Mouse (Mus musculus): Measurements from ENCODE around the gene Nfkbia. TPM values are rescaled to one million over a fixed set of nuclear protein-coding genes. Genes with fewer than 3 reads are reported as not detected.
A peak's percentile ranks its signal among the peaks of the same experiment; 100 is the strongest.

Nfkbia gene
- polyA plus RNA-seq, 1 experiment = 674 TPM

DNA sequence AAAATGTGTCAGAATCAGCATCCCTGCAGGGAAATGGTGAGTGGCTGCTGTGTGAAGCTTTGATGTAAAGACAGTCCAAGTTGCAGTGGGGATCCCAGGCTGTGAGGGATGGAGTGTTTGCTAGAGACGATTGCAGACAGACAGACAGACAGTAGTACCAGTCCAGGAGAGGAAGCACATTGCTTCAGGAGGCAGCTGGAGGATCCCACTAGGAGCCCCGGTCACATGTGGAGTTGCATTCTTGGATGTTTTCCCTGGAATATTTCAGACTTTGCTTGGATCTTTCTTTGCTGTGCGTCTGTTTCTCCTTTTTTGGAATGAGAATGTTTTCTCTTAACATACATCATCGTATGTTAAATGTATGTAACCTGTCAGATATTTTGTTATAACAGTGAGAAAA, 38.5 kb downstream of the Nfkbia start:
- no peak overlapping the region for H3K27ac ChIP-seq (ENCODE audit: control insufficient read depth, insufficient read depth, low read length)
- H3K4me1 ChIP-seq (replicated peaks; ENCODE audit: control insufficient read depth, insufficient read depth, low read length) = peaks cover 21% of the 10 kb centered on the region
- no peak for DNase-seq
- no peaks in the 10 kb centered on the region for H3K27me3 ChIP-seq (ENCODE audit: control insufficient read depth, insufficient read depth, low read length)
- WGBS = 94% methylated on average over 4 of the region's 4 CpGs
- TF ChIP-seq POLR2A (IDR thresholded peaks at IDR 0.05; ENCODE audit: control insufficient read depth, extremely low read depth, insufficient read depth, low read length, poor library complexity) (no peak), CTCF (IDR thresholded peaks at IDR 0.05; ENCODE audit: borderline replicate concordance, control insufficient read depth, extremely low read depth, insufficient read depth, low read length, poor library complexity) (no peak)
- H3K4me3 ChIP-seq (ENCODE audit: control insufficient read depth, insufficient read depth, low read length) = no peak overlapping the region
- H3K36me3 ChIP-seq (ENCODE audit: control insufficient read depth, insufficient read depth, low read length) = no peaks in the 10 kb centered on the region

DNA sequence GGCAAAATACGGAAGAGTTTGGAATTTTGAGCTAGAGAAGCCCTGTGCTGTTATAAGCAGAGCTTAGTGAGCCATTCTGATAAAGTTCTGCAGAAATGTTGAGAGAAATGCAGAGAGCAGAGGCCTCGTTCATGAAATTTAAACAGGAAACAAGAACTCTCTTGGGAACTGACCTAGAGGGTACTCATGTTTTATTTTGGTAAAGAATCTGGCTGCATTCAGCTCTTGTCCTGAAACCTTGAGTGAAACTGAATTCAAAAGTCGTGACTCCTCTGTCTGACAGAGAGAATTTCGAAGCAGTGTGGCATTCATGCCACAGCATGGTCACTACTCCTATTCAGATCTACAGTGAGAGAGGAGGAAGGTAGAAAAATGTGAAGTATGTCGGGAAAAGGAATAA, 39.6 kb downstream of the Nfkbia start:
- no peak for TF ChIP-seq CTCF (IDR thresholded peaks at IDR 0.05; ENCODE audit: borderline replicate concordance, control insufficient read depth, extremely low read depth, insufficient read depth, low read length, poor library complexity)
- TF ChIP-seq POLR2A (IDR thresholded peaks at IDR 0.05; ENCODE audit: control insufficient read depth, extremely low read depth, insufficient read depth, low read length, poor library complexity) = no peak
- no peak overlapping the region for H3K27ac ChIP-seq (ENCODE audit: control insufficient read depth, insufficient read depth, low read length)
- 89% methylated on average over 5 of the region's 5 CpGs for WGBS
- DNase-seq = no peak
- no peaks in the 10 kb centered on the region for H3K36me3 ChIP-seq (ENCODE audit: control insufficient read depth, insufficient read depth, low read length)
- no peaks in the 10 kb centered on the region for H3K27me3 ChIP-seq (ENCODE audit: control insufficient read depth, insufficient read depth, low read length)
- H3K4me3 ChIP-seq (ENCODE audit: control insufficient read depth, insufficient read depth, low read length) = no peak overlapping the region
- H3K4me1 ChIP-seq (replicated peaks; ENCODE audit: control insufficient read depth, insufficient read depth, low read length) = peaks cover 16% of the 10 kb centered on the region

DNA sequence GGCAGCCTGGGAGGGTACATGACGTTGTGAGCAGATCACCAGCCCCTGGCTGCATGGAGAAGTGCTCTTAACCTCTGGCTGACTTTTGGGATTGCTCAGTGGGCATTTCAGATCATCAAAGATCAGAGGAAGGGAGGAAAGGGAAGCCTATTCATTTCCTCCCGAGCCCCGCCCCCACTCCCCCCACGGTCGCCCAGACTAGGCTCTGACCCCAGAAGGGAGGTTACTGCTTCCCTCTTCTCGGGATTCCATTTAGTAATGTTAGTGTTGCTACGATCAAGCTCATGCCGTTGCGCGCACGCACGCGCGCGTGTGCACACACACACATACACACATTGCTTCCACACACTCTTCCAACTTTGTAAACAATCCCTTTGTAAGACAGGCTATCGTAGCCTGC, 42.0 kb downstream of the Nfkbia start:
- no peak for DNase-seq
- Histone ChIP-seq H3K27ac (ENCODE audit: control insufficient read depth, insufficient read depth, low read length) (no peak overlapping the region), H3K4me3 (ENCODE audit: control insufficient read depth, insufficient read depth, low read length) (no peak overlapping the region), H3K36me3 (ENCODE audit: control insufficient read depth, insufficient read depth, low read length) (no peaks in the 10 kb centered on the region), H3K27me3 (ENCODE audit: control insufficient read depth, insufficient read depth, low read length) (no peaks in the 10 kb centered on the region), H3K4me1 (replicated peaks; ENCODE audit: control insufficient read depth, insufficient read depth, low read length) (peaks cover 39% of the 10 kb centered on the region)
- WGBS = 33% methylated on average over 16 of the region's 16 CpGs
- TF ChIP-seq CTCF (IDR thresholded peaks at IDR 0.05; ENCODE audit: borderline replicate concordance, control insufficient read depth, extremely low read depth, insufficient read depth, low read length, poor library complexity) = no peak
- TF ChIP-seq POLR2A (IDR thresholded peaks at IDR 0.05; ENCODE audit: control insufficient read depth, extremely low read depth, insufficient read depth, low read length, poor library complexity) = no peak

DNA sequence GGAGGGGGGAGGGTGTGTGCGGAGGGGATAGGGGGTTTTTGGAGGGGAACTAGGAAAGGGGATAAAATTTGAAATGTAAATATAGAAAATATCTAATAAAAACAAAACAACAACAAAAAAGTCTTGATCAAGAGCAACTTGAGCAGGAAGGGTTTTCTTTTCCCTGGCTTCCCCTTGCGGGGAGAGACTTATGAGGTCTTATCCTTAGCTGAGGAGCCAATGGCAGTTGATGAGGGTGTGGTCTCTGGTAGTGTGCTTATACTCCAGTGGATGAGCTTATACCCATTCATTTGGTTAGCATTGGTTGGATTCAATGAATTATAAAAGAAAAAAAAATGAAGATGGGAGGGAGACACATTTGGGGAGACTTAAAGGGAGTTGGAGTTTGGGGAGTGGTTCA, 43.4 kb downstream of the Nfkbia start:
- Histone ChIP-seq H3K27ac (ENCODE audit: control insufficient read depth, insufficient read depth, low read length) (no peak overlapping the region), H3K4me3 (ENCODE audit: control insufficient read depth, insufficient read depth, low read length) (no peak overlapping the region), H3K27me3 (ENCODE audit: control insufficient read depth, insufficient read depth, low read length) (no peaks in the 10 kb centered on the region), H3K36me3 (ENCODE audit: control insufficient read depth, insufficient read depth, low read length) (no peaks in the 10 kb centered on the region), H3K4me1 (replicated peaks; ENCODE audit: control insufficient read depth, insufficient read depth, low read length) (peaks cover 50% of the 10 kb centered on the region)
- 95% methylated on average over 2 of the region's 2 CpGs for WGBS
- no peak for TF ChIP-seq CTCF (IDR thresholded peaks at IDR 0.05; ENCODE audit: borderline replicate concordance, control insufficient read depth, extremely low read depth, insufficient read depth, low read length, poor library complexity)
- TF ChIP-seq POLR2A (IDR thresholded peaks at IDR 0.05; ENCODE audit: control insufficient read depth, extremely low read depth, insufficient read depth, low read length, poor library complexity) = no peak
- DNase-seq = no peak

DNA sequence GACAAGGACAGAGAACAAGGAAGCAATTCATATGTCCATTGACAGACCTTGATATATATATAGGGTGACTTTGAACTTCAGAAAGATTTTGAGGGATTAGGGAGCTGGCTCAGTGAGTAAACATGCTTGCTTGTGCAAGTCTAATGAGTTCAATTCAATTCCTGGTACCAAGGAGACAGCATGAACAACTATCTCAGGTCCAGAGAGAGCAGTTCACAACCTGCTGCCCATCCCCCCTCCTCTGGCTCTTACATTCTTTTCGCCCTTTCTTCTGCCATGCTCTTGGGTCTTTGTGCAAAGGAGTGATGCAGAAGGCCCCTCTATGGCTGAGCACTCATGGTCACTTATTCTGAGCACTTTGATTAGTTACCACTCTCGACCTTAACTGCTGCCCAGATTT, 44.0 kb downstream of the Nfkbia start:
- 91% methylated on average over 2 of the region's 2 CpGs for WGBS
- no peaks in the 10 kb centered on the region for H3K27me3 ChIP-seq (ENCODE audit: control insufficient read depth, insufficient read depth, low read length)
- DNase-seq = no peak
- H3K27ac ChIP-seq (ENCODE audit: control insufficient read depth, insufficient read depth, low read length) = no peak overlapping the region
- no peaks in the 10 kb centered on the region for H3K36me3 ChIP-seq (ENCODE audit: control insufficient read depth, insufficient read depth, low read length)
- no peak for TF ChIP-seq CTCF (IDR thresholded peaks at IDR 0.05; ENCODE audit: borderline replicate concordance, control insufficient read depth, extremely low read depth, insufficient read depth, low read length, poor library complexity)
- TF ChIP-seq POLR2A (IDR thresholded peaks at IDR 0.05; ENCODE audit: control insufficient read depth, extremely low read depth, insufficient read depth, low read length, poor library complexity) = no peak
- no peak overlapping the region for H3K4me3 ChIP-seq (ENCODE audit: control insufficient read depth, insufficient read depth, low read length)
- peaks cover 56% of the 10 kb centered on the region for H3K4me1 ChIP-seq (replicated peaks; ENCODE audit: control insufficient read depth, insufficient read depth, low read length)

DNA sequence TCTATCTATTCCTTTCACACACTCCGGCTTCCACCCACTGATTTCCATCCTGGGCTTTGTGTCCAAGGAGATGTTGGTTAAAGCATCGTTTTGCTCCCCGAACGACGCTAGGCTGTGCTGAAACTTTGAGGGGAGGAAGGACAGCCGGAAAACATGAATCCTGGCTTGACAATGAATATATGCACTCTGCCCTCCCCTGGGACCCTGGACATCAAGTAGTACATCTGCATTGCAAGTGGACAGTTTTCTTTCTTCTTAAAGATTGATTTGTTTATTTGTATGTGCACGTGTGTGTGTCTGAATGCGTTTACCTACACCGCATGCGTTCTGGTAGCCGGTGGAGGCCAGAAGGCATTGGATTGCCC, 45.1 kb downstream of the Nfkbia start:
- Histone ChIP-seq H3K27ac (ENCODE audit: control insufficient read depth, insufficient read depth, low read length) (peak overlapping the region; percentile 92), H3K4me3 (ENCODE audit: control insufficient read depth, insufficient read depth, low read length) (no peak overlapping the region), H3K4me1 (replicated peaks; ENCODE audit: control insufficient read depth, insufficient read depth, low read length) (peaks cover 67% of the 10 kb centered on the region), H3K36me3 (ENCODE audit: control insufficient read depth, insufficient read depth, low read length) (no peaks in the 10 kb centered on the region), H3K27me3 (ENCODE audit: control insufficient read depth, insufficient read depth, low read length) (no peaks in the 10 kb centered on the region)
- no peak for DNase-seq
- no peak for TF ChIP-seq POLR2A (IDR thresholded peaks at IDR 0.05; ENCODE audit: control insufficient read depth, extremely low read depth, insufficient read depth, low read length, poor library complexity)
- TF ChIP-seq CTCF (IDR thresholded peaks at IDR 0.05; ENCODE audit: borderline replicate concordance, control insufficient read depth, extremely low read depth, insufficient read depth, low read length, poor library complexity) = no peak
- 56% methylated on average over 11 of the region's 11 CpGs for WGBS

DNA sequence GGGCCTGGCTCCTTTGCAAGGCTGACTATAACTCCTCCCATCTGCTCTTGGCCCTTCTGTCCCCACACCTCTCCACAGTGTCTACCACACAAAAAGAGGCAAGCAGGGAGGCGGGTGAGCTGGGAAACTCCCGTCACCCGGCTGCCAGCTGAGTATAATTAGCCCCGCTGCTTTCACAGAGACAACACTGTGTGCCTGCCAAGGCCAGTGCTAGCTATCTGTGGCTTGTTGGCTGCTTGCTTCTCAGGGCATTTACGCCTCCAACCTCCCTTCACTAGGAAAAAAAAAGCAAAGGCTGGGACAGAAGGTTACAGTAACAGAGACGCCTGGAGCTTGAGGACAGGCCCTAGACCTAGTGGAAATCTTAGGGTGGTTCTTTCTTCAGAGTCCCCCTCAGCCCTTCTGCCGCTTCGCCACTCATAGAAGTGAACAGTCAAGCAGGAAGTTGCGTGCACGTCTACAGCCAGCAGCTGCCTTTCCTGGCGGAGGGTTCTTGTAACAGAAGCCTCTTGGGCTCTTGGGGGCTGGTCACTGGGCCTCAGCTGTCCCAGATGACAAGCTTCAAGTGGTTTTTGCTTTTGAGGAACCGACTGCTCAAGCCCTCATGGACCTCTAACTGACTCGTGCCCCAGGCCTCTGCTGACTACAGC, 45.6 kb downstream of the Nfkbia start:
- no peaks in the 10 kb centered on the region for H3K36me3 ChIP-seq (ENCODE audit: control insufficient read depth, insufficient read depth, low read length)
- WGBS = 1% methylated on average over 13 of the region's 13 CpGs
- H3K27ac ChIP-seq (ENCODE audit: control insufficient read depth, insufficient read depth, low read length) = peak overlapping the region; percentile 92
- 0 out of 2 replicates have a peak, but pooled peaks have one; percentile 19 for TF ChIP-seq CTCF (IDR thresholded peaks at IDR 0.05; ENCODE audit: borderline replicate concordance, control insufficient read depth, extremely low read depth, insufficient read depth, low read length, poor library complexity)
- peak; percentile 50; the same call in 1 of the 2 replicates for TF ChIP-seq POLR2A (IDR thresholded peaks at IDR 0.05; ENCODE audit: control insufficient read depth, extremely low read depth, insufficient read depth, low read length, poor library complexity)
- peaks cover 68% of the 10 kb centered on the region for H3K4me1 ChIP-seq (replicated peaks; ENCODE audit: control insufficient read depth, insufficient read depth, low read length)
- no peak overlapping the region for H3K4me3 ChIP-seq (ENCODE audit: control insufficient read depth, insufficient read depth, low read length)
- H3K27me3 ChIP-seq (ENCODE audit: control insufficient read depth, insufficient read depth, low read length) = no peaks in the 10 kb centered on the region
- peak; percentile 72 for DNase-seq

Data from thymus, adult 2 months (tissue).